Mouse (Mus musculus) stomach, embryonic 14.5 days (tissue): ENCODE data around the gene Bri3bp. TPM values are rescaled to one million over a fixed set of nuclear protein-coding genes. Genes with fewer than 3 reads are reported as not detected.
A peak's percentile ranks its signal among the peaks of the same experiment; 100 is the strongest.
"Not testable (repeated sequence)": the region's sequence is repeated elsewhere in the genome, so short reads cannot be mapped to it uniquely, and the experiment has no call there.

Experiments
- ATAC-seq: fragments of 200-750 bp; cut with Nextera tagmentation; 2 replicates; pipeline ENCODE4 v1.8.0; 2017; ENCODE audit warnings: low read depth, moderate TSS enrichment; ENCODE audit not compliant: insufficient number of reproducible peaks, insufficient read depth, low FRiP score
- H3K27ac ChIP-seq: fragments of 300-500 bp; sonication (generic); 2 replicates; pipeline ENCODE4 v1.5.1; 2014; ENCODE audit warnings: mild to moderate bottlenecking, low read length, moderate library complexity, mixed read lengths
- H3K27me3 ChIP-seq: fragments of 300-500 bp; sonication (generic); 2 replicates; pipeline ENCODE4 v1.6.1; 2014; ENCODE audit warnings: low read length, control low read depth, mixed read lengths; ENCODE audit not compliant: control insufficient read depth, insufficient read depth
- H3K36me3 ChIP-seq: fragments of 300-500 bp; sonication (generic); 2 replicates; pipeline ENCODE4 v1.6.1; 2014; ENCODE audit warnings: mild to moderate bottlenecking, control low read depth, low read length, moderate library complexity, mixed read lengths; ENCODE audit not compliant: control insufficient read depth, insufficient read depth
- H3K4me1 ChIP-seq: fragments of 300-500 bp; sonication (generic); 2 replicates; pipeline ENCODE4 v1.6.1; 2014; ENCODE audit warnings: low read length, control low read depth, mixed read lengths; ENCODE audit not compliant: control insufficient read depth, insufficient read depth
- H3K4me2 ChIP-seq: fragments of 300-500 bp; sonication (generic); replicated peaks from 2 replicates; pipeline ENCODE4 v1.6.1; 2014; ENCODE audit warnings: low read depth, low read length, control low read depth
- H3K4me3 ChIP-seq: fragments of 300-500 bp; sonication (generic); 2 replicates; pipeline ENCODE4 v1.5.1; 2014; ENCODE audit warnings: low read depth, low read length, control low read depth
- H3K9ac ChIP-seq: fragments of 300-500 bp; sonication (generic); replicated peaks from 2 replicates; pipeline ENCODE4 v1.6.1; 2014; ENCODE audit warnings: low read depth, mild to moderate bottlenecking, control low read depth, low read length, moderate library complexity, mixed read lengths
- H3K9me3 ChIP-seq: fragments of 300-500 bp; sonication (generic); 2 replicates; pipeline ENCODE4 v1.6.1; 2016; ENCODE audit warnings: low read depth, low read length, control low read depth; ENCODE audit not compliant: control insufficient read depth
- WGBS: fragments of 180-500 bp; shearing (Covaris S2); extraction: QIAGEN DNeasy Blood & Tissue Kit; methylation state at CpG from one replicate; pipeline ENCODE4 v1.1.7; 2014; 5-methylcytosine and 5-hydroxymethylcytosine counted together
- polyA plus RNA-seq: library from polyadenylated mRNA; unstranded; fragments of >200 nt; fragmentation: Nextera tagmentation; extraction: Ambion mirVana; gene quantifications from 2 replicates; pipeline ENCODE4 v1.2.1, GENCODE M21; 2014

Gene Bri3bp
- polyA plus RNA-seq, result 28.3 and 34.1 TPM in 2 replicates

DNA sequence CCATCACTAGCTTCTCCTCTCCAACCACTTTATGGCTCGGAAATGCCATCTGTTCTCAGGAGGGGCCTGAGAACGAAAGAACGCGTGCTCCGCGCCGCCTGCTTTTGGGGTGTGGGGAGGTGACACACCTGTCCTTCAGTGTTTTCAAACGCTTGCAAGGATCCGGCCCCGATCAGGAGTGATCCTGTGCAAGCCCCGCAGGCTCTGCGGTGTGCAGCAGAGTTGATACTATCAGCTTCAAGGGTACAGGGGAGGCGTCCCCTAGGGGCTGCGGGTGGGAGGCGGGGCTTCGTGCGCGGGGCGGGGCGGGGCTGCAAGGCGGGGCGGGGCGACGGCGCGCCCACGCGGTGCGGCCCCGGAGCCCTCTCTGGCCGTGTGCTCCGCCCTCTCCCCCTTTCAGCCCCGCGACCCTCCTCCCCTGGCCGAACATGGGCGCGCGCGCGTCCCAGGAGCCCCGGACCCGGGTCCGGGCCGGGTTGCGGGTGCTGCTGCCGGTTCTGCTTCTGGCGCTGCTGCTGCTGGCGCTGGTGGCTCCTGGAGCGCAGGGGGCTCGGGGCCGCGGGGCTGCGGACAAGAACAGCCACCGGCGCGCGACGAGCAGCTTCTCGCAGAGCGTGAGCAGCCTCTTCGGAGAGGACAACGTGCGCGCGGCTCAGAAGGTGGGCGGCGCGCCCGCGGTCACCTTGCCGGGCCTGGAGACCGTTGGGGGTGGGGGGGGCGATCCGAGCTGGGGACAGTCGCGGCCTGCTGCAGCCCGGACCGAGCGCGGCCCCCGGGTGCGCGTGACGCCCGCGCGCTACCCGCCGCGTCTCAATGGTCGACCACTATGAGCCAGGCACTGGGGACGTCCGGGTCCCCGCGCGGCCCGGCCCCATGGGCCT is at the start of gene Bri3bp:
Gene Bri3bp, plus strand, starts transcription at position 335 of the 881 bp plus-strand sequence.
- peak within 1 kb of the TSS; percentile 96 for H3K4me3 ChIP-seq
- WGBS, result under 1% methylated on average over 74 of the region's 97 CpGs
- no peaks in the 10 kb centered on the region for H3K9me3 ChIP-seq
- H3K9ac ChIP-seq, result peak within 1 kb of the TSS; percentile 78
- peak within 1 kb of the TSS; percentile 88 for H3K4me2 ChIP-seq
- peak; percentile 93 for ATAC-seq
- H3K27ac ChIP-seq, result peak within 1 kb of the TSS; percentile 66; the same call in 1 of the 2 replicates
- H3K36me3 ChIP-seq, result no peaks in the 10 kb centered on the region
- H3K27me3 ChIP-seq, result no peaks in the 10 kb centered on the region
- no peaks in the 10 kb centered on the region for H3K4me1 ChIP-seq

DNA sequence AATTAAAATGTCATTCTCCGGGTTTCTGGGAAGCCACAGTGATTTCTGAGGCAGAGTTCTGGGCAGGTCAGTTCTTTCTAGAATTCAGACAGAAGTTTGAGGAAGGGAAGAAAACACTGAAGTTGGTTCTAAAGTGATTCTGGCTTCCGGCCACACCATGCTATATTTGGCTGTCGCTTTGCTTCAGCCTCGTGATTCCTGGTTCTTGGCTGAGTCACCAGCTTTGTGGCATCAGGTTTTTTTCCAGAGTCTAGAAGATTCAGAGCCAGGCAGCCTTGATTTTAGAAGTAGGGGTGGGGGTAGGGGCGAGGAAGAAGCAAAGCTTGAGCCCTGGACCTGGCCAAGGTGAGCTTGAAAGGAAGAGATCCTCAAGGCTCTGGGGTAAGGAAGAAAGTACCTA is 49.8 kb upstream of the Bri3bp start:
- no peaks in the 10 kb centered on the region for H3K9me3 ChIP-seq
- no peak overlapping the region for H3K9ac ChIP-seq
- H3K36me3 ChIP-seq, result no peaks in the 10 kb centered on the region
- peak overlapping the region; percentile 62 for H3K27ac ChIP-seq
- 73% methylated on average over 5 of the region's 5 CpGs for WGBS
- no peak overlapping the region for H3K4me2 ChIP-seq
- no peak overlapping the region for H3K4me3 ChIP-seq
- H3K4me1 ChIP-seq, result peaks cover 15% of the 10 kb centered on the region
- no peaks in the 10 kb centered on the region for H3K27me3 ChIP-seq
- ATAC-seq, result no peak

DNA sequence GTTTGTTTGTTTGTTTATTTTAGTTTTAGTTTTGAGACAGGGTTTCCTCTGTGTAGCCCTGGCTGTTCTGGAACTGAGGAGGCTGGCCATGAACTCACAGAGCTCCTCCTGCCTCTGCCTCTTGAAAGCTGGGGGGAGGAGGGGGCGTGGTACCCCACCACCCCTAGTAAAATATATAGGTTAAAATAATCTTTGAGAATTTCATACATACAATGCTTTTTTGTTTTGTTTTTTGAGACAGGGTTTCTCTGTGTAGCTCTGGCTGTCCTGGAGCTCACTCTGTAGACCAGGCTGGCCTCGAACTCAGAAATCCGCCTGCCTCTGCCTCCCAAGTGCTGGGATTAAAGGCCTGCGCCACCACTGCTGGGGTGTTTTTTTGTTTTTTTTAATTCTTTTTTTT is 49.2 kb upstream of the Bri3bp start:
- not testable (repeated sequence) for H3K4me3 ChIP-seq, ATAC-seq, H3K4me2 ChIP-seq, H3K27me3 ChIP-seq, H3K9ac ChIP-seq, H3K9me3 ChIP-seq, H3K36me3 ChIP-seq
- Histone ChIP-seq H3K4me1 (peaks cover 15% of the 10 kb centered on the region), H3K27ac (peak overlapping the region; percentile 99)
- 93% methylated on average over 4 of the region's 4 CpGs for WGBS

DNA sequence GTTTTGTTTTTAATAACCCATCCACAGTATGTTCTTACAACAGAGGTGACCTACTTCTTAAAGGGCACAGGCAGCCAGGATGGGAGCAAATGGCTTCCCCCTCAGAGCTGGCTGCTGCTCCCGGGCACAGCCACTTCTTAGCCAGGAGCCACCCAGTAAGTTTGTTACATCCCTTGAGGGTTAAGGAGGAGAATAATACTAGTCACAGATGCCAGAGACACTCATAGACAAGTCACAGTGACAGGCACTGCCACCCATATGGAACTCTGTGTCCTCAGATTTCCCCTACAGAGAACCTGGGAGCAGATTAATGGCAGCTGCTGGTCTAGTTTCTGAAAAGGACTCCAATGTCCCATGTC is 48.8 kb upstream of the Bri3bp start:
- WGBS, result 38% methylated on average over 1 of the region's 1 CpGs
- peaks cover 15% of the 10 kb centered on the region for H3K4me1 ChIP-seq
- no peak for ATAC-seq

DNA sequence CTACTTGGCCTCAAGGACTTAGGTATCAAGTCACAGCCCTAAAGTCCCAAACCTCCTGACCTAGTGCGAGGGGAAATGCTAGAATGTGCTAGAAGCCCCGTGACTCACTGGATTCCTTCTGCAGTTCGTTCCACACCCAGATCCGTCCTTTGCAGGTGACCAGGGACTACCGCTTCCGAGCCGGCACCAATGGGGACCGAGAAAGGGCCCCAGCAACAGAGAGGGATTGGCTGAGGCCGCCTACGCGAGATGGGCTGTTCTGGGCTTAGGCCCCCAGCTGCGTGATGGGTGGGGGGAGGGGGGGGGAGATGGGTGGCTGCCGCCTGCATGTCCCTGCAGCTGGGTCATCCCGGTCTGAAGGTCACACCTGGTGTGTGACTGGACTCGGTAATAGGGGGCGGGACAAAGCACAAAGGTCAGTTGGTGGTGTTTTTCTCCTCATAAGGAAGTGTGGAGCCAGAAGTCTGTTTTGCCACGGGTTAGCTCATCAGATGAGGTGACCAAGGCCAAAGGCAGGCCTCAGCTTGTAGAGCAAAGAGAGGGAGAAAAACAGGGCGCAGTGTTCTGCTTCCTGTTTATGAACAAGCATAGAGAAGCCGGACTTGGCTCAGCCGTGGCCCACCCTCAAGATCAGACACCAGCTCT is 48.3 kb upstream of the Bri3bp start:
- Histone ChIP-seq H3K27ac (peak overlapping the region; percentile 99), H3K9ac (peak overlapping the region; percentile 38), H3K27me3 (no peaks in the 10 kb centered on the region), H3K4me2 (peak overlapping the region; percentile 63), H3K4me1 (peaks cover 15% of the 10 kb centered on the region), H3K4me3 (peak overlapping the region; percentile 27), H3K9me3 (no peaks in the 10 kb centered on the region), H3K36me3 (no peaks in the 10 kb centered on the region)
- WGBS, result under 1% methylated on average over 20 of the region's 20 CpGs
- ATAC-seq, result peak; percentile 93

More for the DNA sequence above, 48.8 kb upstream of the Bri3bp start:
- H3K9ac ChIP-seq, result 0 out of 2 replicates have a peak overlapping the region, but pooled peaks have one; percentile 4
- H3K27me3 ChIP-seq, result no peaks in the 10 kb centered on the region
- peak overlapping the region; percentile 99 for H3K27ac ChIP-seq
- peak overlapping the region; percentile 63; the same call in 1 of the 2 replicates for H3K4me2 ChIP-seq
- H3K4me3 ChIP-seq, result 0 out of 2 replicates have a peak overlapping the region, but pooled peaks have one; percentile 27
- no peaks in the 10 kb centered on the region for H3K9me3 ChIP-seq
- no peaks in the 10 kb centered on the region for H3K36me3 ChIP-seq

DNA sequence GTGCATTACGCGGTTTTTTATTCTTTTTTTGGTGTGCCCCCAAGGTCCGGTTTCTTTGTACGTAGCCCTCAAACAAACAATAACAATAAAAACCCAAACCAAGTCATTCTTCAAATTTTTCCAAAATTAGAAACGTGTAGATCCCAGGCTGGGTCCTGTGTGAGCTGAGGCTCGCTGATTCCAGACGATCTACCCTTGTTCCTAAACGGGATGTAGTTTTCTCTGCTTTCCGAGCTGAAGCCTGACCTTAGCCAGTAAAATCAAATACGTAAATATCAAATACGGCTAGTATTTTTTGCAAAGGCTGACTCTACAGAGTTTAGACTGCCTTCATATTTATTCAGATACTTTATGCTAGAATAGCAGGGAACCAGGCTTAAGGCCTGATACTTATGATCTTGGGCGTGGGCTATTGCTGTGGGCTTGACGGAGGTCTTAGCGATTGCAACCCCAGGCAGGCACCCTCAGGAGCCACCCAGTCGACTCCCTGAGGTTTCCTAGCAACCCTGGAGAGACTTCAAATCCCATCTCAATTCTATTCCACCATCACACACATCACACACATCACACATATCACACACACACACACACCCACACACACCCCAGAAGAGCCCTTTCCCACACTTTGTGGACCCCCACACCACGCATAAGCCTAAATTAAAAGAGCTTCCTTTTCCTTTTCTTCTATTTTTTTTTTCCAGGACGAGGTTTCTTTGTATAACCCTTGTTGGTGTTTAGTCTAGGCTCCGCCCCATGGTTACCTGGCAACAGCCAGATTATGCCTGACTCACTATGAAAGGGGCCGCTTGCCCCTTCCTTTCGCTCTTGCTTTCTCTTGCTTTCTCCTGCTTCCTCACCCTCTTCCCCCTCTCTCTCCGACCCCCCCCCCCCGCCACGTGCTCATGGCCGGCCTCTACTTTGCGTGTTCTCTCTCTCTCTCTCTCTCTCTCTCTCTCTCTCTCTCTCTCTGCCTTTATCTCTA is 47.5 kb upstream of the Bri3bp start:
- Histone ChIP-seq H3K9me3 (no peaks in the 10 kb centered on the region), H3K4me1 (peaks cover 15% of the 10 kb centered on the region), H3K4me3 (peak overlapping the region; percentile 27), H3K27ac (peak overlapping the region; percentile 99), H3K36me3 (no peaks in the 10 kb centered on the region), H3K4me2 (peak overlapping the region; percentile 63), H3K9ac (peak overlapping the region; percentile 38), H3K27me3 (no peaks in the 10 kb centered on the region)
- 8% methylated on average over 24 of the region's 25 CpGs for WGBS
- peak; percentile 71 for ATAC-seq

DNA sequence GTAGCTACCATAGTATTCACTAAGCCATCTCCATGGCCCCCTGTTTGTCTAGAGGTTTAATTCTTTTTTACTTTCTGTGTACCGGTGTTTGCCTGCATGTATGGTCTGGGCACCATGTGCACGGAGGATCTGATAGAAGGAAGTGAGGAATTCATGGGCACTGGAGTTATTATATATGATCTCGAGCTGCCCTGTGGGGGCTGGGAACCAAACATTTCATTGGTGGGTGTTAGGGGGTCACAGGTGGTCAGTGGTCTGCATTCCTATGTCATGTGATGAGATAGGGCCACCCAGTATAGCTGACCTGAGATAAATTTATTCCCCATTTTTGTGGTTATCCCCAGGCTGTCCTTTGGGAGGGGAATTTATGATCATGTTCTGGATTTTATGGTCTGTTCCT is 46.4 kb upstream of the Bri3bp start:
- no peaks in the 10 kb centered on the region for H3K9me3 ChIP-seq
- ATAC-seq, result no peak
- WGBS, result 29% methylated on average over 3 of the region's 3 CpGs
- H3K27ac ChIP-seq, result peak overlapping the region; percentile 99
- no peak overlapping the region for H3K9ac ChIP-seq
- H3K27me3 ChIP-seq, result no peaks in the 10 kb centered on the region
- no peak overlapping the region for H3K4me3 ChIP-seq
- no peaks in the 10 kb centered on the region for H3K36me3 ChIP-seq
- peaks cover 15% of the 10 kb centered on the region for H3K4me1 ChIP-seq
- H3K4me2 ChIP-seq, result no peak overlapping the region

DNA sequence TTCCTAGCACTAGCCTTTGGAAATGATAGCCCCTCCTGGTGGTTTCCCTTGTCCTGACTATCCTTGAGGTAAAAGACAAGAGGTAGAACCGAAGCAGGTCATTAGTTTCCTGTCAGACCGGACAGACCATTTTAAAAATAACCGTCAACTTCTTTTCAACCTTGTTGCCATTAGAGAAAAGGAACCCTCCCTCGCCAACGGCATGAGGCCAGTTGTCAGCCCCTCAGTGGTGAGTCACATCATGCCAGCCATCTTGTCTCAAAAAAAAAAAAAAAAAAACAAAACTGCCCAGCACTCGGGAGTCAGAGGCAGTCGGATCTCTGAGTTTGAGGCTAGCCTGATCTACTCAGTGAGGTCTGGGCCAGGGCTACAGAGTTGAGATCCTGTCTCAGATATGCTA is 40.5 kb upstream of the Bri3bp start:
- no peak overlapping the region for H3K4me2 ChIP-seq
- H3K4me3 ChIP-seq, result no peak overlapping the region
- no peak for ATAC-seq
- H3K27me3 ChIP-seq, result no peaks in the 10 kb centered on the region
- H3K9me3 ChIP-seq, result no peaks in the 10 kb centered on the region
- H3K4me1 ChIP-seq, result no peaks in the 10 kb centered on the region
- 43% methylated on average over 7 of the region's 7 CpGs for WGBS
- H3K36me3 ChIP-seq, result no peaks in the 10 kb centered on the region
- no peak overlapping the region for H3K9ac ChIP-seq
- no peak overlapping the region for H3K27ac ChIP-seq
